Mouse (Mus musculus): Measurements from ENCODE around the gene Nfia.

Nfia gene

DNA sequence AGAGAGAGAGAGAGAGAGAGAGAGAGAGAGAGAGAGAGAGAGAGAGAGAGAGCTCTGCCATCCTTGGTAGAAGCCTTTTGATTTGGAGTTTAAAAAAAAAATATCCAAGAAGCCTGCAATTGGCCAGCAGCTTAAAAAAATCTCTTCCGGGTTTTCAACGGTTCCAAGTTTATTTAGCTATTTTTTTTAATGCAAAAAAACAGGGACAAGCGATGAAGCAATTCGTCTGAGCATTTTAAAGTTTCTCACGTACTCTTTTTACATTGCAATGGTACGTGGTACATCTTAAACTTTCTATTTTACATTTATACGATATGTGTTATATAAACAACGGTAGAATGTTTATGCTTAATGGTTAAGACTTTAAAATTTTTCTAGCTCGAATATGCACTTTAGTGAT is at the start of gene Nfia:
Nfia (plus strand) TSS at position 94 of the 400 bp plus-strand sequence.
- no peak for DNase-seq (ENCODE audit: extremely low spot score)

DNA sequence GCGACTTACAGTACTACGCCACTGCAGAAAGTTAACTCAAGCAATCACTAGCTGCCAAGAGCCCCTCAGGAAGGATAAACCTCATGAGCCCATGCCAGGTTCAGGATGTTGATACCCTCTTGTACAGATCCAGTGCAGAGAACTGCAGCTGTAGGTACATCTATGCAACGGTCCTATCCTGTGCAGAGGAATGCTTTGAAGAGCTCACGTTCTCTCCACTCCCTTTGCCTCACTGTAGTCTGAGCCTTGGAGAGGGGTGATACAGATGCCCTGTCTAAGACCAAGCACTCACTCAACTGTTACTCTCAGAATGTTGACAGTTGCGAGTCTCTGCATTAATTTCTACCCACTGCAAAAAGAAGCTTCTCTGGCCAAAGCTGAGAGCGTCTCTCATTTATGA is 49.2 kb upstream of the Nfia start:
- no peak for DNase-seq (ENCODE audit: extremely low spot score)

DNA sequence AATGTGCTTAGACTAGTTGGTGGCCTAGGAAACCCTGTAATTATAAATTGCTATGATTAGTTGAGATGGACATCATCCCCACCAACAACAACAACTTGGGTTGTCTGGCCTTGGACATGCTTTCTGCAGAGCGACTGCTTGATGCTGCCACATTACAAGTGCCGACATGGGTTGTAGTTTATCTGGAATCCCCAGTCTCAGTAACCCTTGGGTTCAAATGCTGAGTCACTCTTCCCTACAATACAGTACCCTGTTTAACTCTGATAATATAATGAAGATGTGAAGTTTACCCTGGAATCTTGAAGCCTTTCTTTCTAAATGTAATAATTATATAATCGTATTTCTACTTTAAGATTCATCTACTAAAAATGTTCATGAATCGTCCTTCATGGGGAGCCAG is 44.0 kb upstream of the Nfia start:
- no peak for DNase-seq (ENCODE audit: extremely low spot score)

DNA sequence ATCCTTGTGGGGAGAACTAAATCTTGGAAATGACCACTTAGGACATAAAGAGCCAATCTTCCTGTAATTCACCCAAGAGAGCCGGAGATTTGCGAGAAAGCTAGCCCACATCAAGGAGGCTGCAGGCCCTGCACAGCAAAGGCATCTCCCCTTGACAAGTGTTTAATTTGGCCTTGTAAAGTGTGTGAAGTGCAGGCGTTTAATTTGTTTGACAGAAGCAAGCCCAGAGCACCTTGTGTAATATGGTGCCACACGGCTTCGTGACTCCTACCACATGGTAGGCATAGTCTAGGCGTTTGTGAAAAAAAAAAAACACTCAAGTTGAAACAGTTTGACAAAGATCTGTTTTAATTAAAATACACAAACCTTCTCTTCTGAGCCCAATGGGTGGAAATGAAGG is 42.5 kb upstream of the Nfia start:
- no peak for DNase-seq (ENCODE audit: extremely low spot score)

DNA sequence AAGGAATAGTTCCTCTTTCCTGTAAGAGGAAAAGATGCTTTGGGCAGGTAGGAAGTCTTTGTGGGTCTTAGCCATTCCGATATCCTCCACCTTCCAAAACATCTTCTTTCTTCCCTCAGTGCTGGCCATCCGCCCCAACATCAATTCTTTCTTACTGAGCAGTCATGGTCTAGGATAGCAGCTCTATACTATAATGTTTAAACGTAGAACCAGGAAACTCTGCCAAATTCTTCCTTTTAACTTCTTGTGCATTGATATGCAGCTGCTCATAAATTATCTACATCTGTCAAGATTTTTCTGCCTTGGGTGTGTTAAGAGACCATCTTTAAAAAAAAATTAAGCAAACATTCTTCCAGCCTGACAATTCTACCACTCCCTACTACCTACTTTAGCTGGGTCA is 42.1 kb upstream of the Nfia start:
- no peak for DNase-seq (ENCODE audit: extremely low spot score)

DNA sequence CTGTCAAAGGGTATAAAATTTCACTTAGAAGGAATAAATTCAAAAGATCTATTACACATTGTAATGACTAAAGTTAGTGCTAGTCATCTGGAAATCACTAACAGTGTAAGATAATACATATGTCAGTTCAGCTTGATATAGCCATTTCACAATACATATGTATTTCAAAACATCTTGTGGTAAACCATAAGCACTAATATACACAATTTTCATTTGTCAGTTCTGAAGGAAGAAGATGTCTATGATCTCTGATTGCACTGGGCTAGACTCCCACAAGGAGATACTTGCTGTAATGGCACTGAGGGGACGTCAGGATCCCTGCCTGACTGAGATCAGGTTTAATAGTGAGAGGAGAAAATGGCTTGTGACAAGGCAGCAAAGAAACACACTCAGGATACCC is 39.1 kb upstream of the Nfia start:
- no peak for DNase-seq (ENCODE audit: extremely low spot score)

DNA sequence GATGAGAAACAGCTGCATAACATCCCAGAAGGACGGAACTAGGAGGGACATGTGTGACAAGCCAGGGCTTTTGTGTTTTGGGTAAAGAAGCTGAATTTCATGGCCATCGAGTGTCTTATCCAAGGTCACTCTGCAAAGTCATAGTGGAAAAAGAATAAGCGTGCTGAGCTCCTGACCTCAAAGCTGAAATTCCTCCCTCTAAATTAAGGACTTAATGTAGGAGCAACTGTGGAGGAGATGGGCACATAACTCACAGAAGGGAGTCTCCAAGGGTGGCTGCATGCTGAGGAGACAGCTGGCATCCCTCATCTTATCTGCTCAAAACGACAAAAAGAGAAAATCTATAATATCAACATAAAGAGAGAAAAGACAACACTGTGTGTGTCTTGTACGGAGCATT is 28.6 kb upstream of the Nfia start:
- no peak for DNase-seq (ENCODE audit: extremely low spot score)

DNA sequence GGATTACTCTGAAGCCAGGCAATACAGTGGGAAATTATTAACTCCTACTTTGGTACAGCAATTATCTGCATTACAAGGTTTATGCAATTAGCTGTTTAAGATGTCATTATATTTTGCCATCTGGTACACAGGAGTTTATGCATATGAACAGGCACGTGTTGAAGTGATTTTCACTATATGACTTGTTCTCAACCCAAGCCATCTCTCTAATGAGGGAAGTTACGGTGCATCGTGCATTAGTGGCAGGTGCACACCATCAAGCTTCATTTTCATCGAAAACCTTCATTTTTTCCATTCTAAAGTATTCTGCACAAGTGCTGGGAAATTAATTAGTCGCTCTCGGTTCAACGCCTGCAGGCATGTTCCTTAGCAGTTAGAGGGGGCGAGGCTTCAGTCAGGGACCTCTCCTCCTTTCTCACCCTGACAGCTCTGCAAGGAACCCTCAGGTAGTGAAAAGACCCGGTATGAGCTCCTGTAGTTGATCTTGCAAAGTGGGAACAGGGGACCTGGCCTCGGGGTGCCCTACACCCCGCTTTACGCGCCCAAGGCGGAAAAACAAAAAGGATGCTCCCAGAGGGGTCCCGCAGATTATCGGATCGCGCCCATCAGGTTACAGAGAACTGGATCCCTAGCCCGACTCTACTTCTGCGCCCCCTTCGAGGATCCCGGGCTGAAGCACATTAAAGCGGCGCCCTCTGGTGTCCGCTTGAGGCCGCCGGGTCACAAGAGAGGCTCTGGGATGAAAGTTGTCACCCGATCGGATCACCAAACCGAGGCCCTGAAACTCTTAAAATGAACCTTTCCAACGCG is 27.0 kb upstream of the Nfia start:
- DNase-seq (ENCODE audit: extremely low spot score): peak; percentile 79

DNA sequence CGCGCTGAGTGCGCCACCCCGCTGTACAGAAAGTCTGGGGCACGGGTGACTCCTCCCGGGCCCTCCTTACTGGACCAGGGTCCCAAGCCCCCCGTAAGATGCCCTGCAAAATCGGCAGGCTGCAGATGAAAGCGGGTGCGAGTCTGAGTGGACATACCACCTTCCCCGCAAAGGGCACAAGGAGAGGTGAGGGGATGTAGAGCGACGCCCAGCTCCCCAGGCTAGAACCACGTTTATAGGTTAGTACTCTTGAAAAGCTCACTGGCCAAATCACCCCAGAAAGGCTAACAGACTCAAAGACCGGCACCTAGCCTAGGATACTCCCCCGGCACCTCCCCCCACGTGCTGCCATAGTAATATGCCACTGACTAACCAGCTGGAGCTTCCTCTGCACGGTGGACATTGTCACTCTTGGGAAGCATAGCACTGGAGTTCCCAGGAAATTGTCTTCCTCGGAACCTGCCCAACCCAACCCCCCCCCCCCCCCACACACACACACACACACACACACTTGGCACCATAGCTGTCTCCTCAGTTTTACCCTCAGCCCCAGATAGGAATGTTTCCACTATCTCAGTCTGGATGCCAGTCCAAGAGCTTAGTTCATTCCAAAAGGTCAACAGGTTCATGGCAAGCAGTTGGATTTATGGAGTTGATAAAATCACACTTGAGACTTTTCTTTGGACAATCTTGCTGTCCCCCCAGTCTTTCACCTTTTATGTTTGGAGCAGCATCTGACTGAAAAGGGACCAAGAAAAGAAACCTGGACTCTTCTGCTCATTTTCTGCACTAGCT is 26.2 kb upstream of the Nfia start:
- DNase-seq (ENCODE audit: extremely low spot score): no peak

DNA sequence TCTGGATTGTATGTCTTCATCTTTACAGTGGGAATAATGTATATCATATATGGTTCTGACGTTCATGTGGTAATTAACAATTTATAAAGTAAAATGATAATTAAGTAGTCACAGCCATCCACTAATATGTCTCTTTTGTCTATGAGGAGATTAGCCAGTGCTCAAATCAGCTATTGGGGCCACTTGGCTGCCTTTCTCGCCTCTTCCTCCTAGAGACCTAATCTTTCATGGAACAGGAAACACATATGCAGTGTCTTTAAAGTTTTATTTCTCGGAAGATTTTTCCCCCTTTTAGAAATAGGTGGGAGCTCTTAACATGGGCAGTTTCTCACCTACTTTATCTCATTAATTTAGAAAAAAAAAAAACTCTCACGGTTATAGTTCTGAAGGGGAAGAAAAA is 22.1 kb upstream of the Nfia start:
- no peak for DNase-seq (ENCODE audit: extremely low spot score)

DNA sequence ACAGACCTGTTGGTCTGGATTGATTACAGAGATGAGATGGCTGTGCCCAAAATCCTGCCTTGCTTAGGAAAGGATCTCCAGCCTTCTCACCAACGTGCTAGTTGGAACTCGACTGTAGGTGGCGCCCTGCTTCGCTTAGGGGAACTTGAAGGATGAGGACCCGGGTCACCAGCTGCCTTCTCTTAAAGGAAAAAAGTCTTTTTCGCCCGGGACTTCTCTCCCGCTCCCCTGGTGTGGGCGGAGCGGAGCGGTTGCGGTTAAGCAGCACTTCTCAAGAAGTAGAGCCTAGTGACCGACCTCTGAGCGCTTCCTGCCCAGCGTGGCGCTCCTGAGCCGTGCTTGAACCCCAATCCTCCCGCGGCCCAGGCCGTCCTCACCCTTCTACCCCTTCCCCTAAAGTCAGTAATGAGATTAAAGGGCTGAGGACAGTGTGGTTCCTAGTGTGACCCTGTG is 21.5 kb upstream of the Nfia start:
- peak; percentile 85 for DNase-seq (ENCODE audit: extremely low spot score)

DNA sequence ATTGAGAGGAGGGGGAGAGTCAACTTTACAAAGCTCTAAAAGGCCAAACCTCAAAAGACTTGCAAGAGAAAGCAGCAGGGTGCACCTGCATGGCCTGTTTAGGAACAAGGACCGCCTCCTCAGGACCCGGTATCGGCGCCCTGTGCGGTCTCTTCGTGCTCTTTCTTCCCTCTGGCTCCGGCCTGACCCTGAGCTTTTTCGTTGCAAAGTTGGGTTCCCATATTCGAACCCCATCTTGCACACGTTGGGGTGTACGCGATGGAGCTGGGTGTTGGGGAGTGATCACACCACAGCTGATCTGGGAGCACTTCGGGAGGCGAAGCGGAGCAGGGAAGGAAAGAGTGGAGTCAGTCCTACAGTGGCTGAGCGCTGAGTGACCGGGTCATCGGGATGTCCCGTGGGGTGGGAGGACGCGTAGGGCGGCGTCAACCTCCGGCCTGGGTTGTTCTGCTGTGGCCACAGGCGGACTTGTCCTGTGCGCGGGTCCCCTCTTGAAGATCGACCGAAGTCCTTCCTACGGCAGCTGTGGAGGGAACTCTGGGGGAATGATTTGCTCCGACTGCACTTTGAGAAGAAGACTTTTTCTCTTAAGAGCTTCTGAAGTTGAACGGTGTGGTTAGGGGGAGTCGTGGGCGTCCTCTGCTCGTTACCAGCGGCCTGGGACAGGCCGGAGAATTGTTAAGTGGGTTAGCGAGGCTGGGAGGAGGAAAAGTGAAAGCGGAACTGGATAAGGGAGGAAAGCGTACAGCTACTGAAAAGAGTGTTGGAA is 20.9 kb upstream of the Nfia start:
- peak; percentile 65 for DNase-seq (ENCODE audit: extremely low spot score)

DNA sequence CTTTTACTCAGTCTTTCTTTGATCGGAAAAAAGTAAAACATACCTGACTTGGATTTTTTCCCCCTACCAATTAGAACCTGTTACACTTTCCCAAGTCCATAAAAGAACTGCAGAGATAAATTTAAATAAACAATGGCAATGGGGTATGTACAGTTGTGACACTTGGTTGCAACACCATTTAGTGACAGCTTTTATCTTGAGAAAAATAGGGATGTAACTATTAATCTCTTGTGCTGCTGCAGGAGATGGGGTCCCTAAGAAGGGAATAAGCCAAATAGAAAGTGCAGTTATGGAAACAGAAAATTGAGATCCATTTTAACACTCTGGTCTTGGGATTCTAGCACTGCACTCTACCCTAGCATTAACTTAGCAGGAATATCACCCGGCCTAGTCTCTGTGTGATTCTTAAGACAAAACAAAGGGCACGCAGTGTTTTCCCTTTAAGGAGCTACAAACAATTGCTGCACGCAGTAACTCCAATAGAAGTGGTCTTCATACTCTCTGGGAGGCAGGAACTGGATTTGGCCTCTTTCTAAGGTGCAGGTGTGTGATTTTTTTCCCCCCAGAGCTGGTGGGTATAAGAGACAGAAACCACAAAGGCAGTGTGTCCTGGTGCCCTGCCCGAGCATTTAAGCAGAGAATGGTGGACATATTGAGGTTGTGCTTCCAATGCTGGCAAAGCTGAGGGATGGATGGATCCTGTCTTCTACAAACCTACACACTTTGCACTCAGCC is 20.1 kb upstream of the Nfia start:
- DNase-seq (ENCODE audit: extremely low spot score): no peak

DNA sequence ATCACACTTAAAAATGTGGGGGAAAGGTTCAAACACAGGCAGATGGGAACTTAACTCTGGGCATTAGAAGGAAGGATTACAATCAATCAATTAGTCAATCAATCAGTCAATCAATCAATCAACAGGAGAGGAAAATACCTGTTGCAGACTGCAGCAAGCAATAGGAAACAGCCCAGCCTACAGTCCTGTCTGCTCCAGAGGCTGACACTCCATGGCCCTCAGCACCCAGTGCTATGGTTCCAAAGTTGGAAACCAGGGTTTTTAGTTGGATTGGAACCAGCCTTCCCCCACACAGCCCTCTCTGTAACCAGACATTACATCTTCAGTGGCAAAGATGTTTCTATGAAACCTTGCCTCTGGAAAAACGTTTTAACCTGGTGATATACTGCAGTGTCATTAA is 19.0 kb upstream of the Nfia start:
- no peak for DNase-seq (ENCODE audit: extremely low spot score)

DNA sequence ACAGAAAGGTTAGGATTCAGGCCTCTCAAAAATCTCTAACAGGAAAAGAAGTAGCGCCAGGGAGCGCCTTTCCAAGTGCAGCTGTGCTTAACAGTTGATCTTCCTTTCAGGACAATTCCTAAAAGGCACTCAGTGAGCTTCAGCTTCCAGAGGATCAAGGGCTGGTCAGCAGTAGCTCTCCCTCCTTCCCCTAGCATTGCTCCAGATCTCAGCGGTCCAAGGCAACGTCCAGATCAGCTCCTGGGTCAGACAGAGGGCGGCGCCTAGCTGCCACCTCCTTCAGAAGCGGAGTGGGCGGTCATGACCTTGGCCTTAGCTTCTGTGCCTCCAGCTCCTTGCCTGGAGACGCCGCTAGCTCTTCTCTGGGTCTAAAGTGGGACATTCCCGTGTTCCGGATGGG is 18.3 kb upstream of the Nfia start:
- DNase-seq (ENCODE audit: extremely low spot score): peak; percentile 50

DNA sequence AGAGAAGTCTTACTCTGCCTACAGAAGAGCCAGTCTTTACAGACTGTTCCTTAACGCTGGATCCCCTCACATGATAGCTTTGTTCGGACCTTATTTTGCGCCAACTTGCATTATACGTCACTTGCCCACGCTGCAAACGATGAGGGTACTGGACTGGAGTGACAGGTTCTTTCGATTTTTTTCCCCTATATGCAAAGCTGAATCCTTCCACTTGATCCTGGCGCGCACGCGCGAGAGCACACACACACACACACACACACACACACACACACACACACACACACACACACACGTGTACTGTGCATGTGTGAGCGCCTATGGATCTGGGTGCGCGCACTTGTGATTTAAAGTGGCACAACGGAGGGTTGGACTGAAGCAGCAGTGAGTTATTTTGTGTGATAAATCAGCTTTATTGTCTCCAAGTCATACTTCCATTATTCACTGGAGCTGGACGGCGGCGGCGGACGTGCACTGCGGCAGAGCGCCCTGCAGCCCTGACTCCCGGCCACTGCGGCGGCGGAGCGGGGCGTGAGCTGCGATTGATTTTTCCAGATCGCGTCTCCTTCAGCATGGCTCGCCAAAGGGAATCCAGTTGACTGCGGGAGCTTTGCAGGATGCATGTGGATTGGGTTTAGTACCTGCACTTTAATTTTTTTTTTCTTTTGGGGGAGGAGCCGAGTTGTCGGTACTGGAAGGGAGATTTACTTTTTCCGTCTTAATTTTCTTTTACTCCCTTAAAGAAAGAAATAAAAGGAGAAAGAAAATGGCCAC is 15.1 kb upstream of the Nfia start:
- peak; percentile 78 for DNase-seq (ENCODE audit: extremely low spot score)

DNA sequence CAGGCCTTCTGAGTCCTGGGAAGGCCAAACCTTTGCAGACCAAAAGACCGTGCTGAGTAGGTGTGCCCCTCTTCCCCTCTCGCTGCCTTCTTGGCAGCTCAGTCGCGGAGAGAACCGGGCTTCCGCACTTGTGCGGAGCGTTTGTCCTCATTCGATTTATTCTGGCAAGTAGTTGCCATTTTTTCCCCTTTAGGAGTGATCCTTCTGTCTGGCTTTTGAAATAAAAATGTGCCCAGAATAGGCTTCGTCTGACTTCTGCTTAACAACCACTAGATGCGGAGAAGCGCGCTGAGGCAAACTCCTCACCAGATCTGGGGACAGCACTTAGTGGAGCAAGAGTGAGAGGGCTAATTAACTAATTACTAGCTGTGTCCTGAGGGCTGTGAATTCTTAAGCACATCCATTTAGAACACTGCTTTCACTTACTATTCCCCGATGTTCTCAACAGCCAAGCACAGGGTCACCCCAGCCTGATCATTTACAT is 14.5 kb upstream of the Nfia start:
- peak; percentile 60 for DNase-seq (ENCODE audit: extremely low spot score)

DNA sequence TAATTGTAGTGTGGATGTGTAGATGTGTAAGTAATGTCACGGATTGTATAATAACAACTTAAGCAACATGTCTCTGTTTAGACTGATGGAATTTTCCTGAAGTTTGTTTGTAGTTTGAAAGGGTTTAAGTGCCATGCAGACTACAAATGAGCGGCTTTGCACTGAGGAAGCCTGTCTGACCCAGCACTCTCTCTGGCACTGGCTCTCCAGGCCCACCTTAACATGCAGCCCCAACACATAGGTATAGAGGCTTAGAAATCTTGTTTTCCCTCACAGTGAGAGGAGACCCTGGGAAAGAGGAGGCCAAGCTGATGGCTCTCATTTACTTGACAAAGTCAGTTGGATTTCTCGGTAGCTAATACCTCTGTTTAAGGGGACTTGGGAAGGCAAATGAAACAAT is 13.9 kb upstream of the Nfia start:
- DNase-seq (ENCODE audit: extremely low spot score): no peak

DNA sequence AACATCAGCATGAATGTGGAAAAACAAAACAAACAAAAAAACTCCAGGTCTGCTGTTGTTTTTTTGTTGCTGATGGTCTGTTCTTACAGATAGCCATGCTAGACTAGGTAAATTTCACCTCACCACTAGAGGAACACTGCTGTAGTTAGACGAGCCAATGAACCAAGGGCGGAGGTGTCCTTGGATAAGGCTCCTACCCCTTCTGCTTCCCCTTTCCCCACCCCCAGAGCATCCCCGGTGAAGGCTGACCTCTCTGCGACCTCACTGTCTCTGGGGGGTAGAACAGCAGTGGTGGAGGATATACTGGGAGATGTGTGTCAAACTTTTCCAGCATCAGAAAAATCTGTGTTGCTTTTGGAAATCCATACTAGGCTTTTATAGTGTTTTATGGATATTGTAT is 7.9 kb upstream of the Nfia start:
- no peak for DNase-seq (ENCODE audit: extremely low spot score)

DNA sequence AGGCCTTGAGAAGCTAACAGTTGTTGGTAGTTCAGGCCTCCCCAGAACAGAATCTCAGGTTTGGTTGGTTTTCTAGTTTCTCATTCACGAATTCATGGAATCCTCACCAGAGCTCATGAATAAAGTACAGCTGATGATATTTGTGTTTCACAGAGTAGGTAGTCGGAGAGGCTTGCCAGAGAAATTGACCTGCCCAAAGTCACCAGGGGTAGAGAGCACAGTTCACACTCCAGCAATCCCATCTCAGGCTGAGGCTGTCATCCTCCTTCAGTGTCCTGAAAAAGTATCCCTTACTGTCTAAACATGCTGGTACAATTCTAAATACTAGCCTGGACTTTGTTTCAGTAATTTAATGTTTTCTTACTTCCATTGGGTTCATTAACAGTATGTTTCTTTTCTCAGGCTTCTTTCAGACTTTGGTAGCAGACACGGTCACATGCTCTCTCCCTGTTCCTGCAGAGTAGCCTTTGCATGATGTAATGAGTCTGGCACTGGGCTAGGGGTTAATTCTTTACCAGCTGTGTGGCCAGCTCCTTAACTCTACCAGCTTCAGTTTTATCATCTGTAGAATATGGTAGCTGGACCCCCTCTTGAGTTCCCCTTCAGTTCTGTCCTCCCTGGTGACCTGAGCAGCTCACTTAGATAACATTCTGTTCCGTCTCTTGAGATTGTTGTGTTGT is 7.1 kb upstream of the Nfia start:
- no peak for DNase-seq (ENCODE audit: extremely low spot score)
